Mouse (Mus musculus): ENCODE measurements around the gene Them7. TPM values are rescaled to one million over a fixed set of nuclear protein-coding genes. Genes with fewer than 3 reads are reported as not detected.

Them7 gene
- polyA plus RNA-seq, 1 experiment: not detected

- H3K9me3 ChIP-seq (replicated peaks; ENCODE audit: control insufficient read depth, insufficient read depth, low read length, poor library complexity, severe bottlenecking): no peaks in the 10 kb centered on the region
- H3K4me3 ChIP-seq (ENCODE audit: low read depth, low read length): no peak overlapping the region
- no peak overlapping the region for H3K9ac ChIP-seq (ENCODE audit: low read depth, poor library complexity, severe bottlenecking)
- H3K27me3 ChIP-seq (ENCODE audit: control insufficient read depth, insufficient read depth, low read length, poor library complexity, severe bottlenecking): no peaks in the 10 kb centered on the region
- no peaks in the 10 kb centered on the region for H3K36me3 ChIP-seq (ENCODE audit: control insufficient read depth, insufficient read depth, low read length, poor library complexity, severe bottlenecking)
- peaks cover 2% of the 10 kb centered on the region for H3K4me1 ChIP-seq (ENCODE audit: control insufficient read depth, insufficient read depth, low read length)
- TF ChIP-seq POLR2A (IDR thresholded peaks at IDR 0.05; ENCODE audit: insufficient read depth, low read length): no peak
- no peak overlapping the region for H3K27ac ChIP-seq (ENCODE audit: insufficient read depth, low read length)
These were observed 151.1 kb downstream of the Them7 start for GRCm38 (mm10) chr2:105375261-105375660.

GRCm38 (mm10) chr2:105375705-105376104, 151.6 kb downstream of the Them7 start:
- Histone ChIP-seq H3K36me3 (ENCODE audit: control insufficient read depth, insufficient read depth, low read length, poor library complexity, severe bottlenecking) (no peaks in the 10 kb centered on the region), H3K4me1 (ENCODE audit: control insufficient read depth, insufficient read depth, low read length) (peaks cover 2% of the 10 kb centered on the region), H3K9me3 (replicated peaks; ENCODE audit: control insufficient read depth, insufficient read depth, low read length, poor library complexity, severe bottlenecking) (no peaks in the 10 kb centered on the region), H3K27ac (ENCODE audit: insufficient read depth, low read length) (no peak overlapping the region), H3K9ac (ENCODE audit: low read depth, poor library complexity, severe bottlenecking) (no peak overlapping the region), H3K4me3 (ENCODE audit: low read depth, low read length) (no peak overlapping the region), H3K27me3 (ENCODE audit: control insufficient read depth, insufficient read depth, low read length, poor library complexity, severe bottlenecking) (no peaks in the 10 kb centered on the region)
- no peak for TF ChIP-seq POLR2A (IDR thresholded peaks at IDR 0.05; ENCODE audit: insufficient read depth, low read length)
- no peak for TF ChIP-seq CTCF (IDR thresholded peaks at IDR 0.05; ENCODE audit: low read depth, low read length)
- TF ChIP-seq EP300 (IDR thresholded peaks at IDR 0.05; ENCODE audit: insufficient read depth, low read depth, low read length): no peak

- H3K9me3 ChIP-seq (replicated peaks; ENCODE audit: control insufficient read depth, insufficient read depth, low read length, poor library complexity, severe bottlenecking): no peaks in the 10 kb centered on the region
- TF ChIP-seq POLR2A (IDR thresholded peaks at IDR 0.05; ENCODE audit: insufficient read depth, low read length): no peak
- no peak for TF ChIP-seq CTCF (IDR thresholded peaks at IDR 0.05; ENCODE audit: low read depth, low read length)
- no peak overlapping the region for H3K27ac ChIP-seq (ENCODE audit: insufficient read depth, low read length)
- H3K27me3 ChIP-seq (ENCODE audit: control insufficient read depth, insufficient read depth, low read length, poor library complexity, severe bottlenecking): no peaks in the 10 kb centered on the region
- H3K4me3 ChIP-seq (ENCODE audit: low read depth, low read length): no peak overlapping the region
- no peaks in the 10 kb centered on the region for H3K36me3 ChIP-seq (ENCODE audit: control insufficient read depth, insufficient read depth, low read length, poor library complexity, severe bottlenecking)
- H3K4me1 ChIP-seq (ENCODE audit: control insufficient read depth, insufficient read depth, low read length): peaks cover 2% of the 10 kb centered on the region
- H3K9ac ChIP-seq (ENCODE audit: low read depth, poor library complexity, severe bottlenecking): no peak overlapping the region
These were observed 155.6 kb downstream of the Them7 start for GRCm38 (mm10) chr2:105379682-105380081.

GRCm38 (mm10) chr2:105380757-105381319, 156.7 kb downstream of the Them7 start:
- Histone ChIP-seq H3K27me3 (ENCODE audit: control insufficient read depth, insufficient read depth, low read length, poor library complexity, severe bottlenecking) (no peaks in the 10 kb centered on the region), H3K4me3 (ENCODE audit: low read depth, low read length) (no peak overlapping the region), H3K9me3 (replicated peaks; ENCODE audit: control insufficient read depth, insufficient read depth, low read length, poor library complexity, severe bottlenecking) (no peaks in the 10 kb centered on the region), H3K36me3 (ENCODE audit: control insufficient read depth, insufficient read depth, low read length, poor library complexity, severe bottlenecking) (no peaks in the 10 kb centered on the region), H3K9ac (ENCODE audit: low read depth, poor library complexity, severe bottlenecking) (no peak overlapping the region), H3K27ac (ENCODE audit: insufficient read depth, low read length) (no peak overlapping the region), H3K4me1 (ENCODE audit: control insufficient read depth, insufficient read depth, low read length) (peaks cover 2% of the 10 kb centered on the region)
- TF ChIP-seq POLR2A (IDR thresholded peaks at IDR 0.05; ENCODE audit: insufficient read depth, low read length) (no peak), EP300 (IDR thresholded peaks at IDR 0.05; ENCODE audit: insufficient read depth, low read depth, low read length) (no peak), CTCF (IDR thresholded peaks at IDR 0.05; ENCODE audit: low read depth, low read length) (no peak)

- Histone ChIP-seq H3K27ac (ENCODE audit: insufficient read depth, low read length) (no peak overlapping the region), H3K4me1 (ENCODE audit: control insufficient read depth, insufficient read depth, low read length) (no peaks in the 10 kb centered on the region), H3K4me3 (ENCODE audit: low read depth, low read length) (no peak overlapping the region), H3K9me3 (replicated peaks; ENCODE audit: control insufficient read depth, insufficient read depth, low read length, poor library complexity, severe bottlenecking) (no peaks in the 10 kb centered on the region), H3K27me3 (ENCODE audit: control insufficient read depth, insufficient read depth, low read length, poor library complexity, severe bottlenecking) (no peaks in the 10 kb centered on the region), H3K36me3 (ENCODE audit: control insufficient read depth, insufficient read depth, low read length, poor library complexity, severe bottlenecking) (peaks cover 5% of the 10 kb centered on the region), H3K9ac (ENCODE audit: low read depth, poor library complexity, severe bottlenecking) (no peak overlapping the region)
- no peak for TF ChIP-seq CTCF (IDR thresholded peaks at IDR 0.05; ENCODE audit: low read depth, low read length)
- TF ChIP-seq EP300 (IDR thresholded peaks at IDR 0.05; ENCODE audit: insufficient read depth, low read depth, low read length): no peak
- no peak for TF ChIP-seq POLR2A (IDR thresholded peaks at IDR 0.05; ENCODE audit: insufficient read depth, low read length)
These were observed 158.9 kb downstream of the Them7 start for GRCm38 (mm10) chr2:105383063-105383462.

- H3K36me3 ChIP-seq (ENCODE audit: control insufficient read depth, insufficient read depth, low read length, poor library complexity, severe bottlenecking): peaks cover 5% of the 10 kb centered on the region
- TF ChIP-seq EP300 (IDR thresholded peaks at IDR 0.05; ENCODE audit: insufficient read depth, low read depth, low read length): no peak
- no peaks in the 10 kb centered on the region for H3K9me3 ChIP-seq (replicated peaks; ENCODE audit: control insufficient read depth, insufficient read depth, low read length, poor library complexity, severe bottlenecking)
- H3K9ac ChIP-seq (ENCODE audit: low read depth, poor library complexity, severe bottlenecking): no peak overlapping the region
- no peaks in the 10 kb centered on the region for H3K4me1 ChIP-seq (ENCODE audit: control insufficient read depth, insufficient read depth, low read length)
- no peak overlapping the region for H3K27ac ChIP-seq (ENCODE audit: insufficient read depth, low read length)
- no peaks in the 10 kb centered on the region for H3K27me3 ChIP-seq (ENCODE audit: control insufficient read depth, insufficient read depth, low read length, poor library complexity, severe bottlenecking)
- H3K4me3 ChIP-seq (ENCODE audit: low read depth, low read length): no peak overlapping the region
These were observed 160.9 kb downstream of the Them7 start for GRCm38 (mm10) chr2:105384998-105385397.

Data from ES-Bruce4 (cell line).